In the genomic region with DNA sequence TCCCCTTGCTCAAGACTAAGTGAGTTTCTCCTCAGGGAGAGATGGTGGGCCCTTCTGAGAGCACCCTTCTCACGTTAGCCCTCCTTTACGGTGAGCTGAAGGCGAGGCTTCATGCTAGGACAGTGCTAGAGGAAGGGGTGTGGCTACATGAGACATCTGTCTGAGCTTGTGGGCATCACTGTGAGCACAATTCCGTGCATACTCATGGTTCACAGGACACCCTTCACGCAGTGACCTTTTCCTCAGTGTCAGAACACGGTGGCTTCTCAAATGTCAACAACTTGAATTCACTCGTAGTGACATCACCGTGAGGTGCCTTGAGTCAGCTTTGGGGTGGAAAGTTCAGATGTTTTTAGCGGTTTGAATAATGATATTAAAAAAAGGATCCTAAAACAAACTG, we compare ENCODE assay signal across 18 mouse cellular contexts. TPM values are rescaled to one million over a fixed set of nuclear protein-coding genes. Genes with fewer than 3 reads are reported as not detected.
DNase-seq lines count a peak whose midpoint lies in the region; ATAC-seq lines count a peak whose summit lies in the region.
"Had no signal": no experiment of that assay in that cellular context is flagged by ENCODE, and none has a peak within 500 bp of the region (broad histone marks: within the 10 kb centered on the region; RNA-seq: fewer than 3 reads in every experiment).

No protein-coding gene starts in this region.

- no peak overlapping the region for H3K4me3 ChIP-seq in forebrain, embryonic 10.5 days
- no peak overlapping the region for H3K4me3 ChIP-seq in forebrain, embryonic 14.5 days (ENCODE audit: low read depth, low read length)
- H3K4me3 ChIP-seq: heart, embryonic 15.5 days; kidney, embryonic 15.5 days; layer of hippocampus, adult 2 months; neural tube, embryonic 15.5 days had no signal

- peaks cover 16% of the 10 kb centered on the region; the same call in 1 of the 2 replicates for H3K27me3 ChIP-seq in forebrain, embryonic 10.5 days (ENCODE audit: poor library complexity, severe bottlenecking)
- no peaks in the 10 kb centered on the region for H3K27me3 ChIP-seq in forebrain, embryonic 14.5 days (replicated peaks; ENCODE audit: control insufficient read depth, insufficient read depth, low read length)
- H3K27me3 ChIP-seq: heart, embryonic 15.5 days; kidney, embryonic 15.5 days; neural tube, embryonic 15.5 days had no signal

- H3K4me2 ChIP-seq in forebrain, embryonic 14.5 days (ENCODE audit: low read length): no peak overlapping the region
- H3K4me2 ChIP-seq: heart, embryonic 15.5 days; hindbrain, embryonic 14.5 days; kidney, embryonic 15.5 days; liver, embryonic 11.5 days; neural tube, embryonic 15.5 days had no signal

- no peaks in the 10 kb centered on the region for H3K9me3 ChIP-seq in forebrain, embryonic 10.5 days
- H3K9me3 ChIP-seq in forebrain, embryonic 14.5 days (replicated peaks; ENCODE audit: control insufficient read depth, low read length): no peaks in the 10 kb centered on the region
- H3K9me3 ChIP-seq: heart, embryonic 15.5 days; kidney, embryonic 15.5 days; neural tube, embryonic 15.5 days had no signal

- peaks cover 23% of the 10 kb centered on the region for H3K4me1 ChIP-seq in forebrain, embryonic 10.5 days
- H3K4me1 ChIP-seq in forebrain, embryonic 14.5 days (ENCODE audit: control insufficient read depth, insufficient read depth, low read length): no peaks in the 10 kb centered on the region
- H3K4me1 ChIP-seq: neural tube, embryonic 15.5 days had no signal

- WGBS in forebrain, embryonic 10.5 days: 81% methylated on average over 9 of the region's 9 CpGs
- 90% methylated on average over 9 of the region's 9 CpGs for WGBS in forebrain, embryonic 14.5 days

- no peak for ATAC-seq in forebrain, embryonic 14.5 days
- ATAC-seq in inflammation-experienced regulatory T-cells, adult 6 months: peak; percentile 86
- ATAC-seq in erythroid progenitor cell, adult 5-6 weeks (replicated peaks; ENCODE audit: low FRiP score, poor library complexity, severe bottlenecking): no peak
- ATAC-seq: midbrain, embryonic 16.5 days had no signal

- no peak overlapping the region for H3K9ac ChIP-seq in forebrain, embryonic 14.5 days (ENCODE audit: low read length)
- H3K9ac ChIP-seq: heart, embryonic 15.5 days; hindbrain, embryonic 14.5 days; kidney, embryonic 15.5 days; neural tube, embryonic 15.5 days had no signal

- no peaks in the 10 kb centered on the region for H3K36me3 ChIP-seq in forebrain, embryonic 10.5 days (replicated peaks)
- no peaks in the 10 kb centered on the region for H3K36me3 ChIP-seq in forebrain, embryonic 14.5 days (ENCODE audit: control insufficient read depth, insufficient read depth, low read length)
- H3K36me3 ChIP-seq: heart, embryonic 15.5 days; kidney, embryonic 15.5 days; neural tube, embryonic 15.5 days had no signal

- no peak for DNase-seq in forebrain, embryonic 10.5 days (ENCODE audit: extremely low spot score, low spot score)
- no peak for DNase-seq in forebrain, embryonic 14.5 days (ENCODE audit: low spot score)
- DNase-seq in 3134 (ENCODE audit: extremely low read depth, insufficient read length, low spot score) (peak; percentile 30), MN1 (ENCODE audit: low spot score) (no peak)
- peak; percentile 69 for DNase-seq in CD4-positive, CD25-positive, alpha-beta regulatory T cell, adult 2 months (ENCODE audit: low read depth, low spot score)
- DNase-seq in layer of hippocampus, postnatal 25 days (ENCODE audit: extremely low spot score in 1 of 2, low spot score in 1 of 2): no peak
- DNase-seq: cerebellum, adult 11-12 months; embryo, embryonic 11 days had no signal

- peak overlapping the region; percentile 56; the same call in 1 of the 2 replicates for H3K27ac ChIP-seq in forebrain, embryonic 10.5 days
- no peak overlapping the region for H3K27ac ChIP-seq in forebrain, embryonic 14.5 days (ENCODE audit: low read depth, low read length)
- H3K27ac ChIP-seq: heart, embryonic 15.5 days; hindbrain, embryonic 14.5 days; kidney, embryonic 15.5 days; layer of hippocampus, adult 2 months; macrophage; neural tube, embryonic 15.5 days had no signal

RNA-seq across cellular contexts. Expression of a gene that starts 58.5 kb away (rescaled TPM):
- 180 and 197 TPM in 2 replicates for polyA plus RNA-seq in forebrain, embryonic 10.5 days (2016; fragmentation: Nextera tagmentation; extraction: Ambion mirVana)
- polyA plus RNA-seq in forebrain, embryonic 14.5 days (2014; fragmentation: Nextera tagmentation; extraction: Ambion mirVana): 538 and 542 TPM in 2 replicates
- 1,000 to 10,000 TPM in 1 of 3 experiments, 100 to 1,000 TPM in 2; 414 to 1,496 (median 414) TPM for polyA plus RNA-seq in inflammation-experienced regulatory T-cells, adult 6 months (2017; shearing (Covaris generic))
- 100 to 1,000 TPM in 1 of 2 experiments, 10 to 100 TPM in 1; 91.6 to 124 TPM for total RNA-seq in layer of hippocampus, postnatal 25 days (2021)
- total RNA-seq in erythroid progenitor cell, adult 5-6 weeks (2015; ENCODE audit: low replicate concordance): 37.5 and 40.7 TPM in 2 replicates
- 10.3 and 13.1 TPM in 2 replicates for total RNA-seq in erythroid progenitor cell, adult 5-6 weeks (2017; ENCODE audit: low replicate concordance)

Comparison
In these comparisons a context has a peak if more than half of its experiments do, and no peak if none do; other contexts are left out.
1. DNase-seq: peak in 3134 (single experiment) and CD4-positive, CD25-positive, alpha-beta regulatory T cell, adult 2 months (single experiment); none in forebrain, embryonic 10.5 days (single experiment), forebrain, embryonic 14.5 days (single experiment), layer of hippocampus, postnatal 25 days (0 of 2) and MN1 (single experiment).